Mouse (Mus musculus) ES-E14 (cell line): ENCODE measurements at regions not wholly inside any gene's neighbourhood (a gene's known extent, or its start where the extent isn't known, plus 50 kb on each side); places are given as distances from the start of the nearest gene placed in this dataset.

Experiments used
- CHD2 ChIP-seq: IDR thresholded peaks from 2 replicates; pipeline ENCODE4 v1.6.1; 2014; ENCODE audit warnings: mild to moderate bottlenecking, low read depth, low read length, inconsistent platforms
- HCFC1 ChIP-seq: IDR thresholded peaks from 2 replicates; pipeline ENCODE4 v1.6.1; 2012; ENCODE audit warnings: low read length, inconsistent platforms, borderline replicate concordance; ENCODE audit not compliant: insufficient read depth
- MAFK ChIP-seq: IDR thresholded peaks from 2 replicates; pipeline ENCODE4 v1.6.1; 2014; ENCODE audit warnings: mild to moderate bottlenecking, low read depth, low read length, inconsistent platforms; ENCODE audit not compliant: insufficient read depth
- ZC3H11A ChIP-seq: IDR thresholded peaks from 2 replicates; pipeline ENCODE4 v1.6.1; 2012; ENCODE audit warnings: low read depth, mild to moderate bottlenecking, inconsistent platforms, low read length, borderline replicate concordance
- ZNF384 ChIP-seq: IDR thresholded peaks from 2 replicates; pipeline ENCODE4 v1.6.1; 2012; ENCODE audit warnings: low read depth, low read length, inconsistent platforms

GRCm38 (mm10) chr10:83865929-83866328 lies 143.3 kb downstream of the 1500009L16Rik start:
- TF ChIP-seq CHD2 (no peak), ZC3H11A (no peak), MAFK (no peak), HCFC1 (no peak), ZNF384 (no peak)
